Mouse (Mus musculus): ENCODE measurements around the gene Pip5k1a. TPM values are rescaled to one million over a fixed set of nuclear protein-coding genes. Genes with fewer than 3 reads are reported as not detected.
A peak's percentile ranks its signal among the peaks of the same experiment; 100 is the strongest.
"Not testable (repeated sequence)": the region's sequence is repeated elsewhere in the genome, so short reads cannot be mapped to it uniquely, and the experiment has no call there.

The Pip5k1a gene
- total RNA-seq, 2 experiments from 2014 or later, result 26.4 to 74.3 TPM

DNA sequence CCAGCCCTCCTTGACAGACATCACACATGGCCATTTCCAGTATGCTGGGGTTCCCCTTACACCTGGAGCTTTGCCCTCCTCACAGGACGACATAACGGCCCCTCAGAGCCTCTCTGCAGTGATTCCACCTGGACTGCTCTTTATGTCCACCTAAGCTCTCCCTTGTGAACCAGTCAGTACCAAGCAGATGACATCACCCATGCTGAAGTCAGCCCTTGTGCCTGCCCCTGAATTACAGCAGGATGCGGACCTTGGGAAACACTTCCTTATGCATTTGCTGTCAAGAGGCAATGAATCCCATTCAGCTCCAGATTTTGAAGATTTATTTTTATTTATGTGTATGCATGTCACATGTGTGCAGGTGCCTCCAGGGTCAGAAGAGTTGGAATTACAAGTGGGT is 58.8 kb downstream of the Pip5k1a start:
- ATAC-seq (replicated peaks; ENCODE audit: low FRiP score, poor library complexity, severe bottlenecking), result no peak

DNA sequence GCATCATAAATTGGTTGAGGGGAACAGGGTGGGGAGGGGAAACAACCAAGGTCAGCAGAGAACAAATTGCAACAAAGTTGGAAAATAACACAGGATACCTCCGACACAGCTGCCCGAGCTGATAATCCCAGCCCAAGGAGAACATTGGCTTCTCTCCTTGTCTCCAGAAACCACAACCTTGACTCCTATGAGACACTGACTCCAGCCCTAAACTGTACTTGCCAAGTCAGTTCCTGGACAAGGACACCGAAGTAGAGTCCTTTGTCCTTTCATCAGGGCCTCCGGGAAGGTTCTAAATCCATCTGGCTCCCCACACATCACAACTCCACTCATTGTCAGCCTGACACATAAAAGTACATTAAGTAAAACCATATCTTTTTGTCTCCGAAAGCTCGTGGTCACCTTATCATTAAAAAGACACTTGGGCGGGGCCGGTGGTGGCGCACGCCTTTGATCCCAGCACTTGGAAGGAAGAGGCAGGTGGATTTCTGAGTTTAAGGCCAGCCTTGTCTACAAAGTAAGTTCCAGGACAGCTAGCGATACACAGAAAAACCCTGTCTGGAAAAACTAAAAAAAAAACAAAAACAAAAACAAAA is 60.2 kb downstream of the Pip5k1a start:
- no peak for ATAC-seq (replicated peaks; ENCODE audit: low FRiP score, poor library complexity, severe bottlenecking)

DNA sequence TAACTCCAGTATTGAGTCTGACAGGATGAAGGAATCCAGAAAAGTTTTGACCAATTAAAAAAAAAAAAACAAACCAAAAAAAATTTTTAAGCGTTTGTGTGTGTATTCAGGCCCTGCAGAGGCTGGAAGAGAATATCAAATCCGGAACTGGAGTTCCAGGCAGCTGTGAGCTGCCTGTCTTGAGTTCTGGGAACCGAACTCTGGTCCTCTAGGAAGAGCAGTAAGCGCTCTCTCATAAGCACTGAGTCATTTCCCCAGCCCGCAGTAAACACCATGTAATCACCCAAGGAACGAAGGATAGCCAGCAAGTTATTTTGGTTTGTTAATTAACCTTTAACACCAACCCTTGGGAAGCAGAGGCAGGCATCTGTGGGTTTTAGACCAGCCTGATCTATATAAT is 63.5 kb downstream of the Pip5k1a start:
- no peak for ATAC-seq (replicated peaks; ENCODE audit: low FRiP score, poor library complexity, severe bottlenecking)

DNA sequence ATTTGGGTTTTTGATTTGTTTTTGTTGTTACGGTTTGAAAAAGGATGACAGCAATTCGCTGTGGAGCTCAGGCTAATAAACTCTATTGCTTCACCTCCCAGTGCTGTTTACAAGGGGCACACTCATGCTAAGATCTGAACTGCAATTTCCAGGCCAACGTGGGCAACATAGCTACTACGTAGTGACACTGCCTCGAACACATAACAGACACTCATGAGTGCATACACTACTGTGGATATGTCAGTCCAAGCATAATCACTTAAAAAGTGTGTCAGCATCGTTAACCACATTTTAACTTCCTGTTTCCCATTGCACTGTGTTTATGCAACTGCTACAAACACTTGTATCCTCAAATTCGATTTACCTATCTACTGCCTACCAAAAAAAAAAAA is 63.9 kb downstream of the Pip5k1a start:
- ATAC-seq (replicated peaks; ENCODE audit: low FRiP score, poor library complexity, severe bottlenecking), result peak; percentile 52

DNA sequence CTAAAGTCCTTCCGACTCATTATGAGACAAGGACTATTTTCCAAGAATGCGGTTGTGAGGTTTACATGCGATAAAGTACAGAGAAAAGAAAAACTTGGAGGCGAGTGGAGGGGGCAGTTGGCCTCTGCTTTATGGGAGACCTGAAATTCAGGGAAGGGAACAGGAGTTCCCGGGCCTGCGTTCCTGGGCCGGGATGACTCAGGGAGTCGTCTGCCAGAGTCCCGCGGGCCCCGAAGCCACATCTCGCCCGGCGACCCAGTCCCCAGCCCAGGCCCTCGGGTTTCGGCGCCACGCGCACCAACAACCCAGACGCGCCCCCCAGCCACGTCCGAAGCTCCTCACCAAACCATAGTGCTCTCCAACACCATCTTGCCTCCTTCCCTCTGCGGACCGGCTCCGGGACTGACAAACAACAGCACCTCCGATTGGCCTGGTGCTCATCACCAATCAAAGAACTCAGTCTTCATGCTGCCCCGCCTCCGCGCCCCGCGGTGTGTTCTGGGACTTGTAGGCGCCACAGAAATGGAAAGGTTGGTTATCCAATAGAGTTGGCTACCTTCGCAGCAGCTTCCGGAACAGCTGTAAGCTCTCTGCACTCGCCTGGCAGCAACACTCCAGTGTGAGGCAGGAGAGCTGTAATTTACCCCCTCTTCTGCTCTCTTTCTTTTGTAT is 64.4 kb downstream of the Pip5k1a start, which contains the start of gene Psmd4:
Psmd4 (minus strand) TSS at position 449 of the 672 bp plus-strand sequence.
- peak; percentile 98 for ATAC-seq (replicated peaks; ENCODE audit: low FRiP score, poor library complexity, severe bottlenecking)

DNA sequence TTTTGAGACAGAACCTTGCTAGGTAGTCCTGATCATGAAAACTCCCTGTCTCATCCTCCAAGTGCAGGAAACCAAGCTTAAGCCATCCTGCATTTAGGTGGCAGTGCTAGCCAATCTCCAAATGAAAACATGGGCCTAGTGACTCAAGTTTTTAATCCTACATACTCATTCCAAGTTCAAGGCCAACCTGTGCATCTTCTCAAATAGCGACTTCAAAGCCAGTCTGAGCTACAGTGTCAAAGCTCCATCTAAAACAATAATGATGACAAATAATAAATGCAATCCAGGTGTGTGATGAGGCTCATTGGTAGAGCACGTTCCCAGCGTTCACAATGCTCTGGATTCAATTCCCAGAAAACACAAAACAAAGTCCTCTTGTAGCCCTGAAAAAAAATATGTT is 65.1 kb downstream of the Pip5k1a start:
- no peak for ATAC-seq (replicated peaks; ENCODE audit: low FRiP score, poor library complexity, severe bottlenecking)

DNA sequence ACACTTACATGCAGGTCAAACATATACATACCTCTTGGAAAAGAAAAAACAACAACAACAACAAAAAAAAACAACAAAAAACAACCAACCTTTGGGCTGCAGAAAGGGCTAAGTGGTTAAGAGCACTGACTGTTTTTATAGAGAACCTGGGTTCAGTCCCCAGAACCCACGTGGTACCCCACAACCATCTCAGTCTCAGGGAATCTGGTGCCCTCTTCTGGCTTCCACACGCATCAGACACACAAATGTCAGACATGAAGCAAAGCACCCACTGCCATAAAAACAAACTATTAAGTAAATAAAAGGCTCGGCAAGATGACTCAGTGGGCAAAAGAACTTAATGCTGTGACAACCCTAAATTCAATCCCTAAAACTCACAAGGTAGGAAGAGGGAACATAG is 76.8 kb downstream of the Pip5k1a start:
- ATAC-seq (replicated peaks; ENCODE audit: low FRiP score, poor library complexity, severe bottlenecking), result no peak

DNA sequence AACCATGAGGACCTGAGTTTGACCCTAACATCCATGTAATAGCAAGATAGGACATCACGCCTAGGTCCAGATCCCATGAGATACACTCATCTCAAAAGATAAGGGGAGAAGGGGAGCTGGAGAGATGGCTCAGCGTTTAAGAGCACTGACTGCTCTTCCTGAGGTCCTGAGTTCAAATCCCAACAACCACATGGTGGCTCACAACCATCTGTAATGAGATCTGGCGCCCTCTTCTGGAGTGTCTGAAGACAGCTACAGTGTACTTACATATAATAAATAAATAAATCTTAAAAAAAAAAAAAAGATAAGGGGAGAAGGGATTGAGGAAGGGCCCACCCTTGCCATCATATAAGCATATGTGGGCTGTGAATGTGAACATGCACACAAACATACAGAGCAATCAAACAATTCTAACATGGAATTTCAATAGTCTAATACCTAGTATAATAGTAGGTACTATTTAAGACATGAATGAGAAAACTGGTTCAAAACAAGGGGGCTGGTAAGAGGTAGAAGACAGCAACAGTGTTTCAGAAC is 77.4 kb downstream of the Pip5k1a start:
- ATAC-seq (replicated peaks; ENCODE audit: low FRiP score, poor library complexity, severe bottlenecking), result not testable (repeated sequence)

DNA sequence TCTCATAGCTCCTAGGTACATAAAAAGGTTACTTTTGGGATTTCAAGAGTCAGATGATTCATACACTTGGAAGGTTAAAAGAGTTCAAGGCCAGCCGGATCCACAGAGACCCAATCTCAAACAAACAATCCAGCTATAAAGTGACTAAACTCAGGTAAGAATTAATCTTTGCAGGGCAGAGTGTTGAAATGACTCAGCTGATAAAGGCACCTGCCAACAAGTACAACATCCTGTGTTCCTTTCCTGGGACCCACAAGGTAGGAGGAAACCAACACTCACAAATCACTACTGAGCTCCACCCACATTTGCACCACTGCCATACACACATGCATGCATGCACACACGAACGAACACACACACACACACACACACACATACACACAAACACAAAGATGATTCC is 78.1 kb downstream of the Pip5k1a start:
- no peak for ATAC-seq (replicated peaks; ENCODE audit: low FRiP score, poor library complexity, severe bottlenecking)

DNA sequence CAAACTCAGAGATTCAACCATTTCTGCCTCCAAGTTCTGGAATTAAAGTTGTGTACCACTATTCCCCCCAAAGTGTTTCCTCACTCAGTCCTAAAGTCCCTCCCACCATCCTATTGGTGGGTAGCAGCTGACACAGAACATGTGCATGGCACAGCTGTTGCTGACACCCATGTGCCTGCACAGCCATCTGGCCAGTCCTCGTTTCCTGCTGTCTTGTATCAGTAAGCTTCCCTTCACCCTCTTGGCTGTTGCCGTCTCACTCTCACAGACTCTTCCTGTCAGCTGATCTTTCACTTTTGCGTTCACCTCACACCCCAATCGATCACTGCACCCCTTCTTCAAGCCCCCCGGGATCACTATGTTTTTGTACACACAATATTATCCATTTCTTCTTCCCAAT is 79.0 kb downstream of the Pip5k1a start:
- no peak for ATAC-seq (replicated peaks; ENCODE audit: low FRiP score, poor library complexity, severe bottlenecking)

DNA sequence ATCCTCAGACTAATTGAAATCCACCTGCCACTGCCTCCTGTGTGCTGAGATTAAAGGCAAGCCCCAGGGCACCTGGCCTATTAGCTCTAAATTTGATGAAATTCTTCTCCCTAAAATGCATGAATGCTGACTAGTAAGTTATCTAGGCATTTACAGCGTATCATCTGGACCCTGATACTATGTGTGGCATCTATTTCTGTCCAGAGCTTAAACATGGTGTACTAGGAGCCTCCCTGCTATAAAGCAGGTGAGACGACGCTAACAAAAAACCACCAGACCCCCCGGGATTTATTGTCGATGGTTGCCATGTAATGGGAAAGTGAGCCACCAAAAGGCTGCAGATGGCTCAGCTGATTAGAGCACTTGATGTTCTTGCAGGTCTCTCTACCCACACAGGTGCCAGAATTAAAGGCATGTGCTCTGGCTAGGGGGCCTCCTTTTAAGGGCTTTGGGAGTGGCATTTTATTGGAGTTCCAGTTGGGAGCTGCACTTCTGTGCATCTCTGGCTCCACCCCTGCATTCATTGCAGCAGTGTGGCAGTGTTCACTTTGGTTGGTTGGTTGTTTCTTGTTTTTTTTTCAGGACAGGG is 79.6 kb downstream of the Pip5k1a start:
- ATAC-seq (replicated peaks; ENCODE audit: low FRiP score, poor library complexity, severe bottlenecking), result no peak

DNA sequence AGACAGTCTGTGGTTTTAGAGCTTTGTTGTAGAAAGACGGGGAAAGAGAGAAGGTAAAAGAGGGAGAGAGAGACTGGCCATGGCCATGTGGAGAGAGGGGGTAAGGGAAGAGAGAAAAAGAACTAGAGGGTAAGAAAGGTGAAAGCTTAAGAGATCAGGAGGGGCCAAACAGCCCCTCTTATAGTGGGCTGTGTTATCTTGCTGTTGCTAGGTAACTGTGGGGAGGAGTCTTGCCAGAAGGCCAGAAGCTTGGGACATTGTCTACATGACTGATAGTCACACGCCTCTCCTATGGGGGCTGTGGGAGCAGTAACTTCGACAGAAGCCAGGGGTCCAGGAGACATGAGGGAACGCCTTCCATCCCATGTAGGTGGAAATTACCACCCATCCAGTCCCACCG is 81.5 kb downstream of the Pip5k1a start:
- ATAC-seq (replicated peaks; ENCODE audit: low FRiP score, poor library complexity, severe bottlenecking), result no peak

DNA sequence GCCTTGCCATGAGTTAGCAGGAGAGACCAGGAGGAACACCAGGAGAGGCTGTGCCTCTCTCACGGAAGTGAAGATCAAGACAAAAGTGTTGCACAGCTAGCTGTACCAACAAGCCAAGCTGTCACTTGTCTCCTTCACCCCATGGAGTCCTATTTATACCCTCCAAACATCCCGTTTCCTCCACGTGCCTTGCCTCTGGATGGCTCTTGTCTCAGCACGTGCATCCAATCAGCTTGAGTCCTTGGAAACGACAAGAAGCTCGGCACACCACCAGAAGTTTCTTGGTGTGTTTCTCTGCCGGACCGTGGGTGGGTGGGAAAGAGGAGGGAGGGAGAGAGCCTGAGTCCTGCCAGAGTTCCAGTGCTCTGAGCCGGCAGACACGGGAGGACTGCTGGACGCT is 82.2 kb downstream of the Pip5k1a start:
- no peak for ATAC-seq (replicated peaks; ENCODE audit: low FRiP score, poor library complexity, severe bottlenecking)

DNA sequence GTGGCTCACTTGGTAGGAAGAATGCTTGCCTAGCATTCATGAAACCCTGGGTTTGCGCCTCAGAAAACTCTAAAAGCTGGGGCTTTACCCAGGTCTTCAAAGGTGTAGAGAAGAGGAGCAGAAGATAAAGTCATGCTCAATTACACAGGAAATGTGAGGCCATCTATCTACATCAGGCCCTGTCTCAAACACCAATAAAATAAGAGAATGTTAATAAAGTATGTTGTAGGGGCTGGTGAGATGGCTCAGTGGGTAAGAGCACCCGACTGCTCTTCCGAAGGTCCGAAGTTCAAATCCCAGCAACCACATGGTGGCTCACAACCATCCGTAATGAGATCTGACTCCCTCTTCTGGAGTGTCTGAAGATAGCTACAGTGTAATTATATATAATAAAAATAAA is 85.8 kb downstream of the Pip5k1a start:
- not testable (repeated sequence) for ATAC-seq (replicated peaks; ENCODE audit: low FRiP score, poor library complexity, severe bottlenecking)

DNA sequence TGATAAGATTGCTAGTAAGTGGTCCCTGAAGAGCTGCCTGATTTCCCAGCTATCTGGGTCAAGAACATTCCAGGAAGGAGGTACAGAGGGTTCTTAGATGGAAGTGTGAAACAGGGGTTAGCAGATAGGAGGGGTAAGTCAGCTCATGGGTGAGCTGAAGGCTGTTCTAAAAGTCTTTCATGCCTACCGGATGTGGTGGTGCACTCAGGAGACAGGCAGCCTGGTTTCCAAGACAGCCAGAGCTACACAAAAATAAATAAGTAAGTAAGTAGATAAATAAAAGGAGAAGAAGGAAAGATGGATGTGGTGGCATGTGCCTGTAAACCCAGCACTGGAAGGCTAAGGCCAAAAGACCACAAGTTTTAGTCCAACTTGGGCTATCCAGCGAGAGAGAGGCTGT is 88.0 kb downstream of the Pip5k1a start:
- ATAC-seq (replicated peaks; ENCODE audit: low FRiP score, poor library complexity, severe bottlenecking), result no peak

DNA sequence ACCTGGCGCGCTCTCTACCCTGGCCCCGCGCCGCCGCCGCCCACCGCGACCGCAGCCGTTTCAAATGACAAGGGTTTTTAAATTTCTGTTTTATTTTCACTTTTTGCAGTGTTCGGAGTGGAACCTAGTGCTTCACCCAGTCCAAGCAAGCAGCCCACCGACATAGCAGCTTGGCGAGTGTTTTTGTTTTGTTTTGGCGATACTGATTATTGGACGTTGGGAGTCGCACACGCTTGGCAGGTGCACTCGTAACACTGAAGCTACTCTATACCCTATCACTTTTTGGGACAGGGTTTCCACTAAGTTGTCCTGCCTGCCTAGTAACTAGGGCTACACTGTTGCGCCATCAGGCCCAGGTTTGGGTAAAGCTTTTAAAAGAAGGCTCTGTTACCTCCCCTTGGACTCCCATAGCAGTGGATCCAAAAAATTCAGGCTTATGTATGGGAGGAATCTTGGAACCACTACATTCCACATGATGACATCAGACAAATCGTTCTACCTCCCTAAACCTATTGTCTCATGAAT is 90.1 kb downstream of the Pip5k1a start:
- ATAC-seq (replicated peaks; ENCODE audit: low FRiP score, poor library complexity, severe bottlenecking), result no peak

DNA sequence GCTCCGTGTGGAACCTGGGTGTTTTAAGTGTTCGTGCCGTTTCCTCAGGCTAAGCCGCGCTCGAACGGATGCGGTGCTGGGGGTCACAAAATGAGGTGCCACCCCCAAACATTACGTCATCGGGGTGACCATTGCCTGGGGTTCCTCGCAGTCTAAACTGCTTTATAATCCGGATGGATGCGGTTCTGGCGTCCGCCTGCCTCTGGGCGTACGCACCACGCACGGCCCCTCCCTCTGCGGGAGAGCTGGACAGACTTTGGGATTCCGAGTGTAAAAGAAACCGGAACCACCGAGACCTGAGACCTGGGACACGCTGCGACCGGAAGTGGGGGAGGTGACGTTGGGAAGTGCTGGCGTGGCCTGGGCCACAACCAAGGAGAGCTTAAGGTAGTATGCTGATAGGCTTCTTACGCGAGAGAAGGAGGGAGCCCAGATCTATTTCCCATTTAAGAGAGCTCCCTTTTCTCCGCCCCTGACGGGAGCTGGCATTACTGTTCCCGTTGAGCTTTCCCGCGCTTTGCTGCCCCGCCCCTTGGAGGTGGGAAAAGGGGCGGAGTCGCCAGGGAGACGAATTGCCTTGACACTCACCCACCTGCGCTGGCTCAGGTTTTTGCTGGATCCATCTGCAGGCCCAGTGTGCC is 90.7 kb downstream of the Pip5k1a start:
- peak; percentile 70 for ATAC-seq (replicated peaks; ENCODE audit: low FRiP score, poor library complexity, severe bottlenecking)

DNA sequence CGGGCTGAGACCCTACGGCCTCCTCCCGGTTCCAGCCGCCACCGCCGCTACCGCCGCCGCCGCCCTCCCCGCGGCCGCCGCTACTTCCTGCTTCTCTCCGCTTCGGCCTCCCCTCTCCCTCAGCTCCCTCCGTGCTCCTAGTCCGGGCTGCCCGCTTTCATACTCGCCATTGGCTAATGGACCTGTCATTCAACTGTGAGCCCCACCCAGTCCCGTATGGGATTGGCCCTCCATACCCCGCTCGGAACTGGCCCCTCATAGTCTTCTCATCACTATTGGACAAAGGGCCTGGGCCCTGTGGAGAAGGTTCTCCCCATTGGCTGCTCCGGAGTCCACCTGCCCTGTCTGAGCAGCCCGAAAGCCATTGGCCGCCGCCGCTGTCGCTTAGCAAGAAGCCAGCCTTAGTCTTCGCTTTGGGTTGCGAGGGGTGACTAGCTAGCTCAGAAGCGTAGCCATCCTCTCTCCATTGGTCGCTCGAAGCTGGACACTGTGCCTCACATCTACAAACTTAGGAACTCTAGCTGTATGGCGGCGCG is 91.3 kb downstream of the Pip5k1a start, which contains the start of gene Zfp687:
Zfp687 (minus strand) TSS at position 112 of the 536 bp plus-strand sequence.
- peak; percentile 86 for ATAC-seq (replicated peaks; ENCODE audit: low FRiP score, poor library complexity, severe bottlenecking)

DNA sequence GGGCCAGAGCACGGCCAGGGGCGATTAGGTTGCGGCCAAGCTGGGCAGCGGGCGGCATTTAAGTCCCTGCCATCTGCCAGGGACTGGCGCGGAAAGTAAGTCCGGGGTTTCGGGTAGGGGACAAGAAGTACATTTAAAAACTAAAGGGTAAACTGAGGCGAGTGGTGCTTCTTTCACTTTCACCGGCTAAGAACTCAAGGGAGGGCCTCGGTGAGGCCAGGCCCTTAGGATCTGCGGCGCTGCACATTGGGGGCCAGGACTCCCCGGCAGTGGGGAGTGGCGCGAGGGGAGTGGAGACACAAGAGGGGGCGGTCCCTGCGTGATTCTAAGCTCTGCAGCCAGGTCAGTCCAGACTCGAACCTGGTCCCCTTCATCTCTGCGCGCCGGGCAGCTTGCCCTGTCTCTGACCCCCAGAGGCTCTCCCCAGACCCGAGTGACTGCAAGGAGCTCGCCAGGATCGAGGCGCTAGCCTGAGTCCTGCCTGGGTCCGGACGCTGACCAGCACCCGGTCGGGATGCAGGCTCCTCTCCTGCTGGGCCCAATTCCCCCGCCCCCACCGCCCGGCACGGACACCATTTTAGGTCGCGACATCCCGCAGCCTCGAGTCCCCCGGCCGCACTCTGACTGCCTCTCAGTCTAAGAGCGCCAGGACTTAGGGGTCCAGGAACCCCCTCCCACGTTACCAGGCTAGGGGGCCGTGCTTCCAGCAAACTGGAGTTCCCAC is 92.1 kb downstream of the Pip5k1a start:
- peak; percentile 27 for ATAC-seq (replicated peaks; ENCODE audit: low FRiP score, poor library complexity, severe bottlenecking)
